Mouse (Mus musculus) hindbrain, embryonic 12.5 days (tissue): ENCODE measurements at regions not wholly inside any gene's neighbourhood (a gene's known extent, or its start where the extent isn't known, plus 50 kb on each side); places are given as distances from the start of the nearest gene placed in this dataset.

Experiments
- ATAC-seq: fragments of 200-750 bp; cut with Nextera tagmentation; 2 replicates; pipeline ENCODE4 v1.8.0; 2017; ENCODE audit warnings: moderate TSS enrichment; ENCODE audit not compliant: low FRiP score
- H3K27ac ChIP-seq: fragments of 300-500 bp; sonication (generic); 2 replicates; pipeline ENCODE4 v1.5.1; 2016; ENCODE audit warnings: mild to moderate bottlenecking
- H3K27me3 ChIP-seq: fragments of 300-500 bp; sonication (generic); 2 replicates; pipeline ENCODE4 v1.6.1; 2016; ENCODE audit warnings: mild to moderate bottlenecking
- H3K36me3 ChIP-seq: fragments of 300-500 bp; sonication (generic); 2 replicates; pipeline ENCODE4 v1.6.1; 2016; ENCODE audit warnings: mild to moderate bottlenecking
- H3K4me1 ChIP-seq: fragments of 300-500 bp; sonication (generic); 2 replicates; pipeline ENCODE4 v1.6.1; 2016
- H3K4me2 ChIP-seq: fragments of 300-500 bp; sonication (generic); replicated peaks from 2 replicates; pipeline ENCODE4 v1.6.1; 2016; ENCODE audit warnings: mild to moderate bottlenecking
- H3K4me3 ChIP-seq: fragments of 300-500 bp; sonication (generic); 2 replicates; pipeline ENCODE4 v1.5.1; 2016; ENCODE audit warnings: mild to moderate bottlenecking
- H3K9ac ChIP-seq: fragments of 300-500 bp; sonication (generic); 2 replicates; pipeline ENCODE4 v1.6.1; 2016; ENCODE audit warnings: mild to moderate bottlenecking, moderate library complexity
- H3K9me3 ChIP-seq: fragments of 300-500 bp; sonication (generic); replicated peaks from 2 replicates; pipeline ENCODE4 v1.6.1; 2016; ENCODE audit warnings: mild to moderate bottlenecking
- WGBS: fragments of 180-500 bp; shearing (Covaris S2); methylation state at CpG from one replicate; pipeline ENCODE4 v1.1.7; 2016; 5-methylcytosine and 5-hydroxymethylcytosine counted together

- 57% methylated on average over 3 of the region's 3 CpGs for WGBS
- no peak overlapping the region for H3K9ac ChIP-seq
These were observed 586.9 kb downstream of the Kcnj2 start for GRCm38 (mm10) chr11:111652882-111653281.

GRCm38 (mm10) chr11:111657778-111658177 lies 591.8 kb downstream of the Kcnj2 start:
- Histone ChIP-seq H3K9me3 (no peaks in the 10 kb centered on the region), H3K27ac (0 out of 2 replicates have a peak overlapping the region, but pooled peaks have one; percentile 57), H3K27me3 (no peaks in the 10 kb centered on the region), H3K4me3 (no peak overlapping the region), H3K4me2 (no peak overlapping the region), H3K36me3 (no peaks in the 10 kb centered on the region), H3K9ac (no peak overlapping the region), H3K4me1 (peaks cover 10% of the 10 kb centered on the region)
- ATAC-seq: no peak
- 94% methylated on average over 9 of the region's 9 CpGs for WGBS

More at GRCm38 (mm10) chr11:111652882-111653281, 586.9 kb downstream of the Kcnj2 start:
- no peaks in the 10 kb centered on the region for H3K27me3 ChIP-seq
- no peak overlapping the region for H3K4me3 ChIP-seq
- no peak for ATAC-seq
- H3K9me3 ChIP-seq: no peaks in the 10 kb centered on the region
- no peak overlapping the region for H3K27ac ChIP-seq
- H3K4me2 ChIP-seq: no peak overlapping the region
- 0 out of 2 replicates have a peak, but pooled peaks cover 2% of the 10 kb centered on the region for H3K4me1 ChIP-seq
- no peaks in the 10 kb centered on the region for H3K36me3 ChIP-seq

GRCm38 (mm10) chr11:111658362-111659309 lies 592.7 kb downstream of the Kcnj2 start:
- Histone ChIP-seq H3K27ac (peak overlapping the region; percentile 57; the same call in 1 of the 2 replicates), H3K9me3 (no peaks in the 10 kb centered on the region), H3K36me3 (no peaks in the 10 kb centered on the region), H3K4me1 (peaks cover 10% of the 10 kb centered on the region), H3K9ac (no peak overlapping the region), H3K27me3 (no peaks in the 10 kb centered on the region), H3K4me2 (peak overlapping the region; percentile 6; the same call in 1 of the 2 replicates), H3K4me3 (no peak overlapping the region)
- WGBS: 22% methylated on average over 15 of the region's 15 CpGs
- ATAC-seq: peak; percentile 75

GRCm38 (mm10) chr11:111663269-111663668 lies 597.3 kb downstream of the Kcnj2 start:
- 65% methylated on average over 3 of the region's 3 CpGs for WGBS
- no peak for ATAC-seq

GRCm38 (mm10) chr11:111666336-111666735 lies 600.4 kb downstream of the Kcnj2 start:
- no peak for ATAC-seq
- Histone ChIP-seq H3K27me3 (no peaks in the 10 kb centered on the region), H3K4me3 (no peak overlapping the region), H3K4me1 (no peaks in the 10 kb centered on the region), H3K9ac (no peak overlapping the region), H3K36me3 (no peaks in the 10 kb centered on the region), H3K4me2 (no peak overlapping the region), H3K27ac (no peak overlapping the region), H3K9me3 (no peaks in the 10 kb centered on the region)
- WGBS: 78% methylated on average over 6 of the region's 6 CpGs

More at GRCm38 (mm10) chr11:111663269-111663668, 597.3 kb downstream of the Kcnj2 start:
- Histone ChIP-seq H3K4me3 (no peak overlapping the region), H3K4me1 (peaks cover 7% of the 10 kb centered on the region), H3K9ac (no peak overlapping the region), H3K27me3 (no peaks in the 10 kb centered on the region), H3K4me2 (no peak overlapping the region), H3K9me3 (no peaks in the 10 kb centered on the region), H3K27ac (no peak overlapping the region), H3K36me3 (no peaks in the 10 kb centered on the region)

- H3K4me2 ChIP-seq: no peak overlapping the region
- no peaks in the 10 kb centered on the region for H3K27me3 ChIP-seq
- WGBS: 79% methylated on average over 2 of the region's 2 CpGs
- no peak for ATAC-seq
- no peaks in the 10 kb centered on the region for H3K4me1 ChIP-seq
- no peak overlapping the region for H3K9ac ChIP-seq
- H3K27ac ChIP-seq: no peak overlapping the region
- no peaks in the 10 kb centered on the region for H3K36me3 ChIP-seq
- H3K9me3 ChIP-seq: no peaks in the 10 kb centered on the region
- H3K4me3 ChIP-seq: no peak overlapping the region
These were observed 605.9 kb downstream of the Kcnj2 start for GRCm38 (mm10) chr11:111671865-111672264.

- ATAC-seq: no peak
- Histone ChIP-seq H3K36me3 (no peaks in the 10 kb centered on the region), H3K4me2 (no peak overlapping the region), H3K27ac (no peak overlapping the region), H3K4me1 (no peaks in the 10 kb centered on the region), H3K4me3 (no peak overlapping the region), H3K9me3 (no peaks in the 10 kb centered on the region), H3K9ac (no peak overlapping the region), H3K27me3 (no peaks in the 10 kb centered on the region)
- WGBS: 93% methylated on average over 1 of the region's 1 CpGs
These were observed 609.7 kb downstream of the Kcnj2 start for GRCm38 (mm10) chr11:111675673-111676072.

GRCm38 (mm10) chr11:111682341-111682740 lies 616.4 kb downstream of the Kcnj2 start:
- Histone ChIP-seq H3K27me3 (no peaks in the 10 kb centered on the region), H3K27ac (no peak overlapping the region), H3K9me3 (no peaks in the 10 kb centered on the region), H3K36me3 (no peaks in the 10 kb centered on the region), H3K4me3 (no peak overlapping the region), H3K4me2 (no peak overlapping the region), H3K4me1 (no peaks in the 10 kb centered on the region), H3K9ac (no peak overlapping the region)
- WGBS: 86% methylated on average over 7 of the region's 7 CpGs
- no peak for ATAC-seq

GRCm38 (mm10) chr11:111683909-111684308 lies 617.9 kb downstream of the Kcnj2 start:
- Histone ChIP-seq H3K27me3 (no peaks in the 10 kb centered on the region), H3K4me2 (no peak overlapping the region), H3K4me1 (no peaks in the 10 kb centered on the region), H3K36me3 (no peaks in the 10 kb centered on the region), H3K9ac (no peak overlapping the region), H3K9me3 (no peaks in the 10 kb centered on the region), H3K27ac (no peak overlapping the region), H3K4me3 (no peak overlapping the region)
- 93% methylated on average over 4 of the region's 4 CpGs for WGBS
- ATAC-seq: no peak

- Histone ChIP-seq H3K27ac (no peak overlapping the region), H3K4me1 (no peaks in the 10 kb centered on the region), H3K9ac (no peak overlapping the region), H3K4me3 (no peak overlapping the region), H3K36me3 (no peaks in the 10 kb centered on the region), H3K9me3 (no peaks in the 10 kb centered on the region), H3K4me2 (no peak overlapping the region), H3K27me3 (no peaks in the 10 kb centered on the region)
- ATAC-seq: no peak
- 86% methylated on average over 3 of the region's 3 CpGs for WGBS
These were observed 621.8 kb downstream of the Kcnj2 start for GRCm38 (mm10) chr11:111687769-111688168.

- Histone ChIP-seq H3K4me1 (no peaks in the 10 kb centered on the region), H3K36me3 (no peaks in the 10 kb centered on the region), H3K4me2 (no peak overlapping the region), H3K9ac (no peak overlapping the region), H3K27ac (no peak overlapping the region), H3K27me3 (no peaks in the 10 kb centered on the region), H3K9me3 (no peaks in the 10 kb centered on the region), H3K4me3 (no peak overlapping the region)
- ATAC-seq: no peak
- 80% methylated on average over 6 of the region's 6 CpGs for WGBS
These were observed 622.4 kb downstream of the Kcnj2 start for GRCm38 (mm10) chr11:111688186-111688860.

- no peak for ATAC-seq
- no peaks in the 10 kb centered on the region for H3K9me3 ChIP-seq
- 83% methylated on average over 2 of the region's 2 CpGs for WGBS
- no peaks in the 10 kb centered on the region for H3K27me3 ChIP-seq
- no peak overlapping the region for H3K4me2 ChIP-seq
- H3K4me1 ChIP-seq: no peaks in the 10 kb centered on the region
- no peak overlapping the region for H3K27ac ChIP-seq
- no peak overlapping the region for H3K9ac ChIP-seq
- no peak overlapping the region for H3K4me3 ChIP-seq
- H3K36me3 ChIP-seq: no peaks in the 10 kb centered on the region
These were observed 623.9 kb downstream of the Kcnj2 start for GRCm38 (mm10) chr11:111689899-111690298.
